Comparison of ENCODE assay signal across 29 mouse cellular contexts in genomic region chr12:98197401-98197800, GRCm38 (mm10).
"Had no signal": no experiment of that assay in that cellular context is flagged by ENCODE, and none has a peak within 500 bp of the region (broad histone marks: within the 10 kb centered on the region; RNA-seq: fewer than 3 reads in every experiment).

No protein-coding gene starts in this region.

- ATAC-seq: hindbrain, embryonic 16.5 days; inflammation-experienced regulatory T-cells, adult 6 months; intestine, embryonic 15.5 days had no signal

- H3K36me3 ChIP-seq: heart, embryonic 10.5 days; hindbrain, embryonic 12.5 days; intestine, embryonic 15.5 days; limb, embryonic 10.5 days; limb, embryonic 12.5 days; liver, embryonic 13.5 days; liver, embryonic 15.5 days had no signal

- H3K27ac ChIP-seq: gastrocnemius, adult 2 months; heart, embryonic 10.5 days; hindbrain, embryonic 10.5 days; hindbrain, embryonic 12.5 days; hindbrain, embryonic 14.5 days; intestine, embryonic 15.5 days; kidney, embryonic 15.5 days; kidney, postnatal 0 days; layer of hippocampus, adult 2 months; left cerebral cortex, adult 2 months; limb, embryonic 10.5 days; limb, embryonic 12.5 days; liver, embryonic 13.5 days; liver, embryonic 15.5 days had no signal

- H3K4me2 ChIP-seq: heart, embryonic 12.5 days; hindbrain, embryonic 12.5 days; hindbrain, embryonic 14.5 days; intestine, embryonic 15.5 days; kidney, embryonic 15.5 days; limb, embryonic 12.5 days; liver, embryonic 11.5 days; liver, embryonic 13.5 days; liver, embryonic 15.5 days had no signal

- H3K9me3 ChIP-seq: heart, embryonic 10.5 days; heart, embryonic 12.5 days; hindbrain, embryonic 10.5 days; hindbrain, embryonic 12.5 days; intestine, embryonic 15.5 days; kidney, embryonic 15.5 days; limb, embryonic 10.5 days; limb, embryonic 12.5 days; liver, embryonic 13.5 days; liver, embryonic 15.5 days had no signal

- H3K4me1 ChIP-seq: heart, embryonic 10.5 days; heart, embryonic 12.5 days; hindbrain, embryonic 10.5 days; hindbrain, embryonic 12.5 days; intestine, embryonic 15.5 days; kidney, embryonic 15.5 days; limb, embryonic 12.5 days; liver, embryonic 13.5 days; liver, embryonic 15.5 days had no signal

- H3K4me3 ChIP-seq: gastrocnemius, adult 2 months; heart, embryonic 10.5 days; heart, embryonic 12.5 days; hindbrain, embryonic 10.5 days; hindbrain, embryonic 12.5 days; intestine, embryonic 15.5 days; kidney, embryonic 15.5 days; layer of hippocampus, adult 2 months; left cerebral cortex, adult 2 months; limb, embryonic 10.5 days; limb, embryonic 12.5 days; liver, embryonic 13.5 days; liver, embryonic 15.5 days had no signal

- DNase-seq: gastrocnemius, adult 2 months; gastrocnemius, postnatal 10 days; gastrocnemius, postnatal 25 days; heart, adult 18-20 months; heart, postnatal 10 days; heart, postnatal 4 days; kidney, adult 11 months; kidney, adult 2 months; kidney, adult 9 months; kidney, postnatal 25 days; kidney, postnatal 4 days; liver; liver, embryonic 13.5 days had no signal

- H3K9ac ChIP-seq: heart, embryonic 12.5 days; hindbrain, embryonic 12.5 days; hindbrain, embryonic 14.5 days; intestine, embryonic 15.5 days; kidney, embryonic 15.5 days; limb, embryonic 12.5 days; liver, embryonic 13.5 days; liver, embryonic 15.5 days had no signal

- H3K27me3 ChIP-seq: heart, embryonic 12.5 days; hindbrain, embryonic 12.5 days; intestine, embryonic 15.5 days; kidney, embryonic 15.5 days; limb, embryonic 12.5 days; liver, embryonic 13.5 days; liver, embryonic 15.5 days had no signal
